Mouse (Mus musculus) MEL (cell line): Measurements from ENCODE around the gene Olfr1368. TPM values are rescaled to one million over a fixed set of nuclear protein-coding genes. Genes with fewer than 3 reads are reported as not detected.
A peak's percentile ranks its signal among the peaks of the same experiment; 100 is the strongest.

Experiments used
- DNase-seq: peaks from one replicate; pipeline ENCODE4 v3.0.0; 2011; ENCODE audit warnings: low read depth, low spot score
- H3K27ac ChIP-seq: 2 replicates; pipeline ENCODE4 v1.5.1; 2012; ENCODE audit warnings: low read depth, mild to moderate bottlenecking, control low read depth, low read length, moderate library complexity; ENCODE audit not compliant: control insufficient read depth
- H3K27me3 ChIP-seq, 2 experiments: fragments of 150-350 bp in 1 of 2; sonication (generic) in 1 of 2; 2 replicates each; pipeline ENCODE4 v1.6.1; 2012; ENCODE audit warnings: low read length in 2 of 2, mild to moderate bottlenecking in 2 of 2, improper control_type of control experiment in 1 of 2, moderate library complexity in 1 of 2; ENCODE audit not compliant: insufficient read depth in 2 of 2, control insufficient read depth in 1 of 2
- H3K36me3 ChIP-seq, 2 experiments: 2 replicates each; pipeline ENCODE4 v1.6.1; 2012 to 2014; ENCODE audit warnings: low read length in 2 of 2, improper control_type of control experiment in 1 of 2, inconsistent platforms in 1 of 2, mild to moderate bottlenecking in 1 of 2; ENCODE audit not compliant: insufficient read depth in 2 of 2, control insufficient read depth in 1 of 2
- H3K4me1 ChIP-seq, 2 experiments: fragments of 150-350 bp in 1 of 2; sonication (generic) in 1 of 2; 2 replicates each; pipeline ENCODE4 v1.6.1; 2012; ENCODE audit warnings: low read length in 2 of 2, improper control_type of control experiment in 1 of 2, mild to moderate bottlenecking in 1 of 2; ENCODE audit not compliant: insufficient read depth in 2 of 2, control insufficient read depth in 1 of 2
- H3K4me3 ChIP-seq, 2 experiments: fragments of 150-350 bp in 1 of 2; sonication (generic) in 1 of 2; 2 replicates each; pipeline ENCODE4 v1.5.1; 2012; ENCODE audit warnings: low read depth in 2 of 2, low read length in 2 of 2, mild to moderate bottlenecking in 2 of 2, moderate library complexity in 2 of 2, control low read depth in 1 of 2, improper control_type of control experiment in 1 of 2; ENCODE audit not compliant: control insufficient read depth in 1 of 2, insufficient read depth in 1 of 2
- H3K79me2 ChIP-seq: 2 replicates; pipeline ENCODE4 v1.6.1; 2012; ENCODE audit warnings: mild to moderate bottlenecking, low read length, moderate library complexity; ENCODE audit not compliant: control insufficient read depth, poor library complexity, insufficient read depth
- H3K9ac ChIP-seq: 2 replicates; pipeline ENCODE4 v1.6.1; 2012; ENCODE audit warnings: low read depth, mild to moderate bottlenecking, control low read depth, low read length, moderate library complexity; ENCODE audit not compliant: control insufficient read depth, poor library complexity, severe bottlenecking
- H3K9me3 ChIP-seq: fragments of 150-350 bp; sonication (generic); replicated peaks from 2 replicates; pipeline ENCODE4 v1.6.1; 2012; ENCODE audit warnings: mild to moderate bottlenecking, low read length, improper control_type of control experiment, moderate library complexity; ENCODE audit not compliant: insufficient read depth
- BHLHE40 ChIP-seq: IDR thresholded peaks from 2 replicates; pipeline ENCODE4 v1.6.1; 2012; ENCODE audit warnings: low read depth, mild to moderate bottlenecking, inconsistent platforms, low read length, improper control_type of control experiment, borderline replicate concordance
- CHD2 ChIP-seq: IDR thresholded peaks from 2 replicates; pipeline ENCODE4 v1.6.1; 2011; ENCODE audit warnings: low read length, improper control_type of control experiment
- GATA1 ChIP-seq: IDR thresholded peaks from 2 replicates; pipeline ENCODE4 v1.6.1; 2011; ENCODE audit warnings: low read depth, low read length, improper control_type of control experiment
- KAT2A ChIP-seq: conservative IDR thresholded peaks from 2 replicates; pipeline ENCODE4 v1.6.1; 2012; ENCODE audit warnings: low read depth, low read length, improper control_type of control experiment, inconsistent platforms
- MXI1 ChIP-seq: IDR thresholded peaks from 2 replicates; pipeline ENCODE4 v1.6.1; 2011; ENCODE audit warnings: mild to moderate bottlenecking, low read depth, low read length, improper control_type of control experiment
- MYB ChIP-seq: IDR thresholded peaks from 2 replicates; pipeline ENCODE4 v1.6.1; 2011; ENCODE audit warnings: mild to moderate bottlenecking, low read depth, low read length, improper control_type of control experiment
- MYC ChIP-seq: IDR thresholded peaks from 2 replicates; pipeline ENCODE4 v1.6.1; 2011; ENCODE audit warnings: low read depth, mild to moderate bottlenecking, low read length, improper control_type of control experiment, moderate library complexity
- NRF1 ChIP-seq: IDR thresholded peaks from 2 replicates; pipeline ENCODE4 v1.6.1; 2014; ENCODE audit warnings: low read depth, mild to moderate bottlenecking, inconsistent platforms, low read length, improper control_type of control experiment, moderate library complexity; ENCODE audit not compliant: poor library complexity, insufficient read depth, severe bottlenecking
- POLR2A ChIP-seq, 2 experiments: IDR thresholded peaks; 2 replicates each; pipeline ENCODE4 v1.6.1; 2011 to 2012; ENCODE audit warnings: low read length in 2 of 2, mild to moderate bottlenecking in 2 of 2, control low read depth in 1 of 2, improper control_type of control experiment in 1 of 2, low read depth in 1 of 2, moderate library complexity in 1 of 2; ENCODE audit not compliant: control insufficient read depth in 1 of 2, insufficient read depth in 1 of 2, poor library complexity in 1 of 2
- RCOR1 ChIP-seq: IDR thresholded peaks from 2 replicates; pipeline ENCODE4 v1.6.1; 2012; ENCODE audit warnings: low read depth, mild to moderate bottlenecking, inconsistent platforms, low read length, improper control_type of control experiment
- SMC3 ChIP-seq: IDR thresholded peaks from 2 replicates; pipeline ENCODE4 v1.6.1; 2011; ENCODE audit warnings: low read depth, low read length, improper control_type of control experiment
- TBP ChIP-seq: IDR thresholded peaks from 2 replicates; pipeline ENCODE4 v1.8.0; 2011; ENCODE audit warnings: low read depth, low read length, improper control_type of control experiment
- UBTF ChIP-seq: IDR thresholded peaks from 2 replicates; pipeline ENCODE4 v1.6.1; 2012; ENCODE audit warnings: low read depth, mild to moderate bottlenecking, inconsistent platforms, low read length, improper control_type of control experiment, moderate library complexity, borderline replicate concordance; ENCODE audit not compliant: insufficient read depth
- USF2 ChIP-seq, 2 experiments: IDR thresholded peaks; 2 replicates each; pipeline ENCODE4 v1.6.1; 2011 to 2012; ENCODE audit warnings: improper control_type of control experiment in 2 of 2, low read length in 2 of 2, borderline replicate concordance in 1 of 2, inconsistent platforms in 1 of 2, low read depth in 1 of 2, mild to moderate bottlenecking in 1 of 2; ENCODE audit not compliant: insufficient read depth in 1 of 2
- polyA plus RNA-seq, 2 experiments: library from polyadenylated mRNA; stranded (reverse) in 1 of 2; unstranded in 1 of 2; fragments of >175 nt in 1 of 2; fragments of >200 nt in 1 of 2; gene quantifications; 2 replicates each; pipeline versions ENCODE4 v1.2.1 to v1.2.4; 2012; ENCODE audit warnings: low replicate concordance in 2 of 2, low read depth in 1 of 2; ENCODE audit not compliant: insufficient read length in 2 of 2, insufficient read depth in 1 of 2, missing spikeins in 1 of 2
- total RNA-seq: library from RNA; depleted of rRNA; stranded (reverse); fragments of 300-350 nt; gene quantifications from 2 replicates; pipeline ENCODE4 v1.2.3, GENCODE M21; 2012

Gene Olfr1368
- total and polyA plus RNA-seq, 3 experiments: not detected

GRCm38 (mm10) chr13:21180551-21181530, 35.2 kb upstream of the Olfr1368 start (continued):
- TF ChIP-seq MYC: no peak
- TF ChIP-seq MYB: no peak
- no peak for TF ChIP-seq USF2 (IDR thresholded peaks at IDR 0.05; ENCODE audit: borderline replicate concordance in 1 of 2, insufficient read depth in 1 of 2, low read depth in 1 of 2, low read length in 2 of 2)
- TF ChIP-seq SMC3: no peak
- TF ChIP-seq RCOR1: no peak
- TF ChIP-seq GATA1: no peak
- no peak for TF ChIP-seq NRF1
- no peak for TF ChIP-seq KAT2A
- no peak for TF ChIP-seq CHD2

GRCm38 (mm10) chr13:21179724-21180550, 34.3 kb upstream of the Olfr1368 start:
- H3K9me3 ChIP-seq: no peaks in the 10 kb centered on the region
- peaks cover 44% of the 10 kb centered on the region for H3K79me2 ChIP-seq
- peak overlapping the region; percentile 97 for H3K27ac ChIP-seq
- H3K4me3 ChIP-seq: peak overlapping the region; percentile 48 to 86
- H3K36me3 ChIP-seq: peaks cover 23 to 45% of the 10 kb centered on the region in 2 experiments
- H3K4me1 ChIP-seq: peaks cover 13 to 29% of the 10 kb centered on the region in 2 experiments
- H3K27me3 ChIP-seq: no peaks in the 10 kb centered on the region
- TF ChIP-seq USF2 (IDR thresholded peaks at IDR 0.05; ENCODE audit: borderline replicate concordance in 1 of 2, insufficient read depth in 1 of 2, low read depth in 1 of 2, low read length in 2 of 2) (no peak), BHLHE40 (no peak), UBTF (0 out of 2 replicates have a peak, but pooled peaks have one; percentile 78), TBP (peak; percentile 98), POLR2A (IDR thresholded peaks at IDR 0.05; ENCODE audit: control insufficient read depth in 1 of 2, insufficient read depth in 1 of 2, low read depth in 1 of 2, low read length in 2 of 2, poor library complexity in 1 of 2) (peak; percentile 65 to 93)
- peak overlapping the region; percentile 90 for H3K9ac ChIP-seq
- DNase-seq: peak; percentile 98

- Histone ChIP-seq H3K36me3 (peaks cover 19 to 45% of the 10 kb centered on the region in 2 experiments), H3K4me3 (peak within 1 kb of the TSS; percentile 48 to 86), H3K9ac (peak within 1 kb of the TSS; percentile 90), H3K27ac (peak within 1 kb of the TSS; percentile 97), H3K27me3 (no peaks in the 10 kb centered on the region), H3K4me1 (peaks cover 13 to 32% of the 10 kb centered on the region in 2 experiments), H3K9me3 (no peaks in the 10 kb centered on the region)
- DNase-seq: no peak
- TF ChIP-seq POLR2A (IDR thresholded peaks at IDR 0.05; ENCODE audit: control insufficient read depth in 1 of 2, insufficient read depth in 1 of 2, low read depth in 1 of 2, low read length in 2 of 2, poor library complexity in 1 of 2) (peak in 1 of 2 experiments; percentile 34; a peak in 2 of 4 replicates), MXI1 (no peak)
- TF ChIP-seq, all 39 proteins: peak for 1
- peaks cover 42% of the 10 kb centered on the region for H3K79me2 ChIP-seq
These were observed 33.7 kb upstream of the Olfr1368 start, which contains the start of gene Trim27 for GRCm38 (mm10) chr13:21179367-21179723. Trim27 (plus strand) TSS chr13:21179445.
